Mouse (Mus musculus) T-helper 17 cell (primary cell): ENCODE measurements around the gene Hif3a.

Experiments
- in situ Hi-C, 2 experiments: fragments of 300-600 bp; cut with MboI, MseI; formaldehyde crosslinking; loops; 1 replicate in 1 of 2; 2 replicates in 1 of 2; pipeline ENCODE4 v1.15.1; 2025; ENCODE audit warnings: high pct_unique_total_duplicates in 2 of 2

Gene Hif3a

GRCm38 (mm10) chr7:16995345-16995744 is 66.9 kb downstream of the Hif3a start:
- in situ Hi-C loops: loop anchor here (5.0 to 10.0 kb wide), 2 partner anchors 43 to 51 kb away; partner anchors contain the start of gene Pnmal2 (in 1 of the 2)

GRCm38 (mm10) chr7:16994400-16994799 is 67.8 kb downstream of the Hif3a start:
- in situ Hi-C loops: loop anchor here in 1 of 2 experiments (10.0 kb wide), 1 partner anchor 50 kb away; the partner anchor contains the start of gene Pnmal2

- in situ Hi-C loops: loop anchor here in 1 of 2 experiments (10.0 kb wide), 1 partner anchor 49 kb away; the partner anchor contains the start of gene Pnmal2
Measured at GRCm38 (mm10) chr7:16993651-16994399, 68.4 kb downstream of the Hif3a start.

GRCm38 (mm10) chr7:16992451-16992807 is 69.8 kb downstream of the Hif3a start, which contains the start of gene Ccdc8:
Gene Ccdc8, plus strand, starts transcription at chr7:16992708.
- in situ Hi-C loops: loop anchor here in 1 of 2 experiments (10.0 kb wide), 1 partner anchor 48 kb away; the partner anchor contains the start of gene Pnmal2

- in situ Hi-C loops: loop anchor here in 1 of 2 experiments (10.0 kb wide), 1 partner anchor 47 kb away; the partner anchor contains the start of gene Pnmal2
Measured at GRCm38 (mm10) chr7:16991681-16992450, 70.4 kb downstream of the Hif3a start.

GRCm38 (mm10) chr7:16990006-16990744 is 72.1 kb downstream of the Hif3a start:
- in situ Hi-C loops: loop anchor here in 1 of 2 experiments (10.0 kb wide), 1 partner anchor 45 kb away; the partner anchor contains the start of gene Pnmal2

GRCm38 (mm10) chr7:16988405-16988804 is 73.8 kb downstream of the Hif3a start:
- in situ Hi-C loops: no loop called here

- in situ Hi-C loops: no loop called here
Measured at GRCm38 (mm10) chr7:16987541-16988149, 74.6 kb downstream of the Hif3a start.

DNA sequence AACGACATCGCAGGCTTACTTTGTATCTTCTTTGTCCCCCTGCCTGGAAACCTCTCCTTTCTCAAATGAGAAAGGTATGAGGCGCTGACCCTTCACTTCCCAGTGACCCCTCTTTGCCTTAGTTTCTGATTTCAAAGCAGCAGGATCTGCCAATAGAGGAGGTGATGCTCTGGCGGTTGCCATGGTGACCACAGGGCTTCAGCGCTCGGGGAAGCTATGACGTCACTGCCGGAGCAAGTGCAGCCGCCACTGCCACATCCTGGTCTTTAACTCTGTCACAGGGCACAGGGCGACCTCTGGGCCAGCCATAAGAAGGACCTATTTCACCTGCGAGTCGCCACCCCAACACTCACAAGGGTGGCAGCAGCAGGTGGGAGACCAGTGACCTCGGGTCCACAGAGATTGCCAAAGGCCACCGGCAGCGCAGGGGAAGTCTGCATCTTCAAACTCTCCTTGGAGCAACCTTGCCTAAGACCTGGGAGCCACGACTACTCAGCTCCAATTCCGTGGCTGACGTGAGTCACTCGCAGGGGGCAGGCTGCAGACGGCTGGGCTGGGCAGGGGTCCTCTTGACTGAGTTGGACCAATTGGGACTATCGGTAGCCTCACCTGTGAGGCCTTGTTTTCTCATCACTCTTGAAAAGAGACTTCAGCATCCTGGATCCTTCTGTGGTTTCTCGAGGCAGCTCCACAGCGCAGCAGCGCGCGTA is 79.2 kb downstream of the Hif3a start, which contains the start of gene Gm42372:
TSS of gene Gm42372 (plus strand) at position 228 of the 710 bp plus-strand sequence.
- in situ Hi-C loops: no loop called here
